In the genomic region with DNA sequence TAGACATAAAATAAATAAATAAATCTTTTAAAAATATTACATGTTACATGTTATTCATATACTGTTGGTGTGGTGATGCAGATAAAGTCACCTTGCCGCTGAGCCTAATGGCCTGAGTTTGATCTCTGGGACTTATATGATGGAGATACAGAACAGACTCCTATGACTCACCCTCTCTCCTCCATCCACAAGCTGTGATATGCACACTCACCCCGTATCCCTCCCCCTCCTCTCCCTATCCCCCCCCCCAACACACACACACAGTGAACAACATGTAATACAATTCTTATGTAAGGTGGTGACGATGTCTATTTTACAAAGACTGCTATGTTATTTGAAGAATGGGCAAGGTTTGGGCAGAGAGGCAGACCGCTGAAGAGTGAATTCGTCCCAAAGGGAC, we compare ENCODE assay signal across 16 mouse cellular contexts. TPM values are rescaled to one million over a fixed set of nuclear protein-coding genes. Genes with fewer than 3 reads are reported as not detected.
A peak's percentile ranks its signal among the peaks of the same experiment; 100 is the strongest.
DNase-seq lines count a peak whose midpoint lies in the region; ATAC-seq and TF ChIP-seq lines count a peak whose summit lies in the region.
"Had no signal": no experiment of that assay in that cellular context is flagged by ENCODE, and none has a peak within 500 bp of the region (broad histone marks: within the 10 kb centered on the region; RNA-seq: fewer than 3 reads in every experiment).

No protein-coding gene starts in this region.

- H3K27me3 ChIP-seq in hindbrain, embryonic 16.5 days (replicated peaks; ENCODE audit: control insufficient read depth, insufficient read depth, low read length): no peaks in the 10 kb centered on the region; the same call in 1 of the 2 replicates
- no peaks in the 10 kb centered on the region for H3K27me3 ChIP-seq in hindbrain, embryonic 11.5 days (ENCODE audit: control insufficient read depth, insufficient read depth, low read length)
- H3K27me3 ChIP-seq in lung, postnatal 0 days (replicated peaks; ENCODE audit: insufficient read depth, low read length): no peaks in the 10 kb centered on the region
- H3K27me3 ChIP-seq: limb, embryonic 13.5 days; midbrain, embryonic 15.5 days; Patski had no signal

- no peak overlapping the region for H3K4me3 ChIP-seq in hindbrain, embryonic 16.5 days (ENCODE audit: low read length)
- no peak overlapping the region for H3K4me3 ChIP-seq in hindbrain, embryonic 11.5 days (ENCODE audit: low read depth, low read length)
- H3K4me3 ChIP-seq in lung, postnatal 0 days (ENCODE audit: low read depth, low read length): no peak overlapping the region
- no peak overlapping the region for H3K4me3 ChIP-seq in lung, adult 2 months (replicated peaks; ENCODE audit: extremely low read depth, low read depth, low read length)
- H3K4me3 ChIP-seq: limb, embryonic 13.5 days; midbrain, embryonic 15.5 days had no signal

- H3K4me1 ChIP-seq in hindbrain, embryonic 16.5 days (ENCODE audit: control insufficient read depth, insufficient read depth, low read depth, low read length): peaks cover 6% of the 10 kb centered on the region
- H3K4me1 ChIP-seq in hindbrain, embryonic 11.5 days (replicated peaks; ENCODE audit: control insufficient read depth, insufficient read depth, low read length): no peaks in the 10 kb centered on the region
- H3K4me1 ChIP-seq in lung, postnatal 0 days (ENCODE audit: insufficient read depth, low read depth, low read length): 0 out of 2 replicates have a peak, but pooled peaks cover 11% of the 10 kb centered on the region
- H3K4me1 ChIP-seq in lung, adult 2 months (ENCODE audit: control insufficient read depth, insufficient read depth, low read length): peaks cover 24% of the 10 kb centered on the region

- no peak for TF ChIP-seq EP300 in lung, postnatal 0 days (IDR thresholded peaks at IDR 0.05)

- no peak for TF ChIP-seq CTCF in lung, postnatal 0 days (IDR thresholded peaks at IDR 0.05)
- no peak for TF ChIP-seq CTCF in lung, adult 2 months (IDR thresholded peaks at IDR 0.05; ENCODE audit: insufficient read depth, low read length)

- no peak overlapping the region for H3K9ac ChIP-seq in hindbrain, embryonic 16.5 days (ENCODE audit: low read depth, low read length)
- H3K9ac ChIP-seq in hindbrain, embryonic 11.5 days (ENCODE audit: low read depth, low read length): no peak overlapping the region
- no peak overlapping the region for H3K9ac ChIP-seq in lung, postnatal 0 days (replicated peaks; ENCODE audit: low read depth)
- H3K9ac ChIP-seq: hindbrain, embryonic 14.5 days; limb, embryonic 13.5 days; midbrain, embryonic 15.5 days had no signal

- no peaks in the 10 kb centered on the region for H3K36me3 ChIP-seq in hindbrain, embryonic 16.5 days (ENCODE audit: control insufficient read depth, insufficient read depth, low read length)
- H3K36me3 ChIP-seq in hindbrain, embryonic 11.5 days (ENCODE audit: control insufficient read depth, insufficient read depth, low read length): no peaks in the 10 kb centered on the region
- H3K36me3 ChIP-seq in lung, postnatal 0 days (ENCODE audit: insufficient read depth, low read length): no peaks in the 10 kb centered on the region; the same call in 1 of the 2 replicates
- H3K36me3 ChIP-seq: limb, embryonic 13.5 days; midbrain, embryonic 15.5 days had no signal

- ATAC-seq in hindbrain, embryonic 16.5 days: peak; percentile 12; the same call in 1 of the 2 replicates
- no peak for ATAC-seq in hindbrain, embryonic 11.5 days (ENCODE audit: low FRiP score)
- peak; percentile 41 for ATAC-seq in lung, postnatal 0 days
- ATAC-seq: midbrain, embryonic 15.5 days; Patski had no signal

- no peak overlapping the region for H3K4me2 ChIP-seq in hindbrain, embryonic 16.5 days (ENCODE audit: low read length)
- no peak overlapping the region for H3K4me2 ChIP-seq in hindbrain, embryonic 11.5 days (replicated peaks; ENCODE audit: low read depth, low read length)
- H3K4me2 ChIP-seq in lung, postnatal 0 days (replicated peaks; ENCODE audit: low read depth, low read length): no peak overlapping the region
- H3K4me2 ChIP-seq: hindbrain, embryonic 14.5 days; limb, embryonic 13.5 days; midbrain, embryonic 15.5 days had no signal

- DNase-seq in hindbrain, embryonic 11.5 days (ENCODE audit: low spot score): no peak
- DNase-seq in lung, postnatal 0 days (ENCODE audit: low spot score): no peak
- no peak for DNase-seq in lung, adult 2 months
- DNase-seq in liver: peak; percentile 47
- DNase-seq in naive thymus-derived CD4-positive, alpha-beta T cell, adult 2 months (ENCODE audit: low read depth): peak; percentile 31
- no peak for DNase-seq in right cerebral cortex, postnatal 10 days (ENCODE audit: low spot score in 2 of 2)
- DNase-seq in frontal cortex, postnatal 25 days (ENCODE audit: low spot score in 2 of 2): no peak
- DNase-seq: cerebellum, adult 8-10 months; gastrocnemius, postnatal 25 days; layer of hippocampus, adult 9-11 months; right cerebral cortex, adult 18-20 months had no signal

- H3K9me3 ChIP-seq in hindbrain, embryonic 16.5 days (ENCODE audit: control insufficient read depth, low read length): no peaks in the 10 kb centered on the region
- H3K9me3 ChIP-seq in hindbrain, embryonic 11.5 days (ENCODE audit: control insufficient read depth, low read length): no peaks in the 10 kb centered on the region
- H3K9me3 ChIP-seq in lung, postnatal 0 days (ENCODE audit: low read length): no peaks in the 10 kb centered on the region
- H3K9me3 ChIP-seq: limb, embryonic 13.5 days; midbrain, embryonic 15.5 days had no signal

- TF ChIP-seq POLR2A in lung, adult 2 months (IDR thresholded peaks at IDR 0.05; ENCODE audit: borderline replicate concordance, extremely low read depth, low read depth, low read length): no peak

- H3K27ac ChIP-seq in hindbrain, embryonic 16.5 days (ENCODE audit: low read depth, low read length): no peak overlapping the region
- no peak overlapping the region for H3K27ac ChIP-seq in hindbrain, embryonic 11.5 days (ENCODE audit: low read depth, low read length)
- H3K27ac ChIP-seq in lung, postnatal 0 days (ENCODE audit: low read length): peak overlapping the region; percentile 15; the same call in 1 of the 2 replicates
- H3K27ac ChIP-seq: hindbrain, embryonic 14.5 days; limb, embryonic 13.5 days; midbrain, embryonic 15.5 days had no signal

- 75% methylated on average over 5 of the region's 5 CpGs for WGBS in hindbrain, embryonic 16.5 days
- 85% methylated on average over 5 of the region's 5 CpGs for WGBS in hindbrain, embryonic 11.5 days
- WGBS in lung, postnatal 0 days: 58% methylated on average over 5 of the region's 5 CpGs
- WGBS in lung, adult 2 months: 71% methylated on average over 5 of the region's 5 CpGs

RNA-seq across cellular contexts. Expression of a gene that starts 0.7 kb away (rescaled TPM):
- polyA plus RNA-seq in hindbrain, embryonic 16.5 days (2015; fragmentation: Nextera tagmentation; extraction: Ambion mirVana): 172 and 192 TPM in 2 replicates
- polyA plus RNA-seq in hindbrain, embryonic 11.5 days (2014; fragmentation: Nextera tagmentation; extraction: Ambion mirVana): 76.5 and 83.4 TPM in 2 replicates
- 219 and 245 TPM in 2 replicates for polyA plus RNA-seq in lung, postnatal 0 days (2015; fragmentation: Nextera tagmentation; extraction: Ambion mirVana)
- polyA plus RNA-seq in lung, adult 2 months (2012; rRNA removed): 80.1 and 82.2 TPM in 2 replicates

Comparison
In these comparisons a context has a peak if more than half of its experiments do, and no peak if none do; other contexts are left out.
1. DNase-seq: peak in liver (single experiment) and naive thymus-derived CD4-positive, alpha-beta T cell, adult 2 months (single experiment); none in hindbrain, embryonic 11.5 days (single experiment), lung, postnatal 0 days (single experiment), lung, adult 2 months (single experiment), right cerebral cortex, postnatal 10 days (0 of 2) and frontal cortex, postnatal 25 days (0 of 2).